Mouse (Mus musculus) MEL (cell line): ENCODE results near the gene Lrrc4b. TPM values are rescaled to one million over a fixed set of nuclear protein-coding genes. Genes with fewer than 3 reads are reported as not detected.

Source experiments
- DNase-seq: peaks from one replicate; pipeline ENCODE4 v3.0.0; 2011; ENCODE audit warnings: low read depth, low spot score
- H3K27ac ChIP-seq: 2 replicates; pipeline ENCODE4 v1.5.1; 2012; ENCODE audit warnings: low read depth, mild to moderate bottlenecking, control low read depth, low read length, moderate library complexity; ENCODE audit not compliant: control insufficient read depth
- H3K27me3 ChIP-seq, 2 experiments: fragments of 150-350 bp in 1 of 2; sonication (generic) in 1 of 2; 2 replicates each; pipeline ENCODE4 v1.6.1; 2012; ENCODE audit warnings: low read length in 2 of 2, mild to moderate bottlenecking in 2 of 2, improper control_type of control experiment in 1 of 2, moderate library complexity in 1 of 2; ENCODE audit not compliant: insufficient read depth in 2 of 2, control insufficient read depth in 1 of 2
- H3K36me3 ChIP-seq, 2 experiments: 2 replicates each; pipeline ENCODE4 v1.6.1; 2012 to 2014; ENCODE audit warnings: low read length in 2 of 2, improper control_type of control experiment in 1 of 2, inconsistent platforms in 1 of 2, mild to moderate bottlenecking in 1 of 2; ENCODE audit not compliant: insufficient read depth in 2 of 2, control insufficient read depth in 1 of 2
- H3K4me1 ChIP-seq, 2 experiments: fragments of 150-350 bp in 1 of 2; sonication (generic) in 1 of 2; 2 replicates each; pipeline ENCODE4 v1.6.1; 2012; ENCODE audit warnings: low read length in 2 of 2, improper control_type of control experiment in 1 of 2, mild to moderate bottlenecking in 1 of 2; ENCODE audit not compliant: insufficient read depth in 2 of 2, control insufficient read depth in 1 of 2
- H3K4me3 ChIP-seq, 2 experiments: fragments of 150-350 bp in 1 of 2; sonication (generic) in 1 of 2; 2 replicates each; pipeline ENCODE4 v1.5.1; 2012; ENCODE audit warnings: low read depth in 2 of 2, low read length in 2 of 2, mild to moderate bottlenecking in 2 of 2, moderate library complexity in 2 of 2, control low read depth in 1 of 2, improper control_type of control experiment in 1 of 2; ENCODE audit not compliant: control insufficient read depth in 1 of 2, insufficient read depth in 1 of 2
- H3K79me2 ChIP-seq: 2 replicates; pipeline ENCODE4 v1.6.1; 2012; ENCODE audit warnings: mild to moderate bottlenecking, low read length, moderate library complexity; ENCODE audit not compliant: control insufficient read depth, poor library complexity, insufficient read depth
- H3K9ac ChIP-seq: 2 replicates; pipeline ENCODE4 v1.6.1; 2012; ENCODE audit warnings: low read depth, mild to moderate bottlenecking, control low read depth, low read length, moderate library complexity; ENCODE audit not compliant: control insufficient read depth, poor library complexity, severe bottlenecking
- H3K9me3 ChIP-seq: fragments of 150-350 bp; sonication (generic); replicated peaks from 2 replicates; pipeline ENCODE4 v1.6.1; 2012; ENCODE audit warnings: mild to moderate bottlenecking, low read length, improper control_type of control experiment, moderate library complexity; ENCODE audit not compliant: insufficient read depth
- BHLHE40 ChIP-seq: IDR thresholded peaks from 2 replicates; pipeline ENCODE4 v1.6.1; 2012; ENCODE audit warnings: low read depth, mild to moderate bottlenecking, inconsistent platforms, low read length, improper control_type of control experiment, borderline replicate concordance
- CHD1 ChIP-seq: IDR thresholded peaks from 2 replicates; pipeline ENCODE4 v1.6.1; 2012; ENCODE audit warnings: low read depth, mild to moderate bottlenecking, inconsistent platforms, low read length, improper control_type of control experiment
- E2F4 ChIP-seq: IDR thresholded peaks from 2 replicates; pipeline ENCODE4 v1.6.1; 2011; ENCODE audit warnings: low read depth, low read length, improper control_type of control experiment, borderline replicate concordance
- ELF1 ChIP-seq: IDR thresholded peaks from 2 replicates; pipeline ENCODE4 v1.6.1; 2014; ENCODE audit warnings: low read depth, mild to moderate bottlenecking, inconsistent platforms, low read length, improper control_type of control experiment, moderate library complexity
- GABPA ChIP-seq: IDR thresholded peaks from 2 replicates; pipeline ENCODE4 v1.6.1; 2012; ENCODE audit warnings: low read depth, mild to moderate bottlenecking, inconsistent platforms, low read length, improper control_type of control experiment, moderate library complexity
- HCFC1 ChIP-seq: IDR thresholded peaks from 2 replicates; pipeline ENCODE4 v1.6.1; 2012; ENCODE audit warnings: low read depth, mild to moderate bottlenecking, inconsistent platforms, low read length, improper control_type of control experiment, moderate library complexity
- JUND ChIP-seq: IDR thresholded peaks from 2 replicates; pipeline ENCODE4 v1.6.1; 2011; ENCODE audit warnings: low read depth, mild to moderate bottlenecking, improper control_type of control experiment, low read length
- MAFK ChIP-seq: IDR thresholded peaks from 2 replicates; pipeline ENCODE4 v1.6.1; 2011; ENCODE audit warnings: low read depth, mild to moderate bottlenecking, low read length, improper control_type of control experiment, borderline replicate concordance
- MAX ChIP-seq: IDR thresholded peaks from 2 replicates; pipeline ENCODE4 v1.6.1; 2011; ENCODE audit warnings: low read length, improper control_type of control experiment
- MXI1 ChIP-seq: IDR thresholded peaks from 2 replicates; pipeline ENCODE4 v1.6.1; 2011; ENCODE audit warnings: mild to moderate bottlenecking, low read depth, low read length, improper control_type of control experiment
- MYC ChIP-seq: IDR thresholded peaks from 2 replicates; pipeline ENCODE4 v1.6.1; 2011; ENCODE audit warnings: low read depth, mild to moderate bottlenecking, low read length, improper control_type of control experiment, moderate library complexity
- NELFE ChIP-seq: IDR thresholded peaks from 2 replicates; pipeline ENCODE4 v1.6.1; 2011; ENCODE audit warnings: low read depth, low read length, improper control_type of control experiment
- POLR2A ChIP-seq, 2 experiments: IDR thresholded peaks; 2 replicates each; pipeline ENCODE4 v1.6.1; 2011 to 2012; ENCODE audit warnings: low read length in 2 of 2, mild to moderate bottlenecking in 2 of 2, control low read depth in 1 of 2, improper control_type of control experiment in 1 of 2, low read depth in 1 of 2, moderate library complexity in 1 of 2; ENCODE audit not compliant: control insufficient read depth in 1 of 2, insufficient read depth in 1 of 2, poor library complexity in 1 of 2
- POLR2AphosphoS5 ChIP-seq: IDR thresholded peaks from 2 replicates; pipeline ENCODE4 v1.6.1; 2012; ENCODE audit warnings: low read depth, borderline replicate concordance, mild to moderate bottlenecking, inconsistent platforms, low read length, moderate library complexity, mixed read lengths
- RAD21 ChIP-seq: IDR thresholded peaks from 2 replicates; pipeline ENCODE4 v1.6.1; 2011; ENCODE audit warnings: mild to moderate bottlenecking, low read depth, low read length, improper control_type of control experiment
- SMC3 ChIP-seq: IDR thresholded peaks from 2 replicates; pipeline ENCODE4 v1.6.1; 2011; ENCODE audit warnings: low read depth, low read length, improper control_type of control experiment
- TBP ChIP-seq: IDR thresholded peaks from 2 replicates; pipeline ENCODE4 v1.8.0; 2011; ENCODE audit warnings: low read depth, low read length, improper control_type of control experiment
- UBTF ChIP-seq: IDR thresholded peaks from 2 replicates; pipeline ENCODE4 v1.6.1; 2012; ENCODE audit warnings: low read depth, mild to moderate bottlenecking, inconsistent platforms, low read length, improper control_type of control experiment, moderate library complexity, borderline replicate concordance; ENCODE audit not compliant: insufficient read depth
- USF1 ChIP-seq: IDR thresholded peaks from 2 replicates; pipeline ENCODE4 v1.6.1; 2014; ENCODE audit warnings: low read depth, mild to moderate bottlenecking, inconsistent platforms, low read length, improper control_type of control experiment, moderate library complexity
- ZC3H11A ChIP-seq: IDR thresholded peaks from 2 replicates; pipeline ENCODE4 v1.6.1; 2012; ENCODE audit warnings: low read depth, mild to moderate bottlenecking, inconsistent platforms, low read length, improper control_type of control experiment
- ZNF384 ChIP-seq: IDR thresholded peaks from 2 replicates; pipeline ENCODE4 v1.6.1; 2012; ENCODE audit warnings: low read depth, mild to moderate bottlenecking, inconsistent platforms, low read length, improper control_type of control experiment
- polyA plus RNA-seq, 2 experiments: library from polyadenylated mRNA; stranded (reverse) in 1 of 2; unstranded in 1 of 2; fragments of >175 nt in 1 of 2; fragments of >200 nt in 1 of 2; gene quantifications; 2 replicates each; pipeline versions ENCODE4 v1.2.1 to v1.2.4; 2012; ENCODE audit warnings: low replicate concordance in 2 of 2, low read depth in 1 of 2; ENCODE audit not compliant: insufficient read length in 2 of 2, insufficient read depth in 1 of 2, missing spikeins in 1 of 2
- total RNA-seq: library from RNA; depleted of rRNA; stranded (reverse); fragments of 300-350 nt; gene quantifications from 2 replicates; pipeline ENCODE4 v1.2.3, GENCODE M21; 2012

The Lrrc4b gene
- total and polyA plus RNA-seq, 3 experiments: 0.58 to 4.4 TPM; not detected in 1

- H3K4me1 ChIP-seq: no peaks in the 10 kb centered on the region
- no peak overlapping the region for H3K27ac ChIP-seq
- H3K9ac ChIP-seq: no peak overlapping the region
- H3K79me2 ChIP-seq: no peaks in the 10 kb centered on the region
- H3K9me3 ChIP-seq: no peaks in the 10 kb centered on the region
- H3K27me3 ChIP-seq: peaks cover 0 to 1% of the 10 kb centered on the region in 2 experiments; a peak in 3 of 4 replicates
- TF ChIP-seq HCFC1: no peak
- no peak for TF ChIP-seq JUND
- no peak for TF ChIP-seq E2F4
- no peak for TF ChIP-seq USF1
- TF ChIP-seq MAFK: no peak
- TF ChIP-seq SMC3: no peak
- H3K4me3 ChIP-seq: no peak overlapping the region
- no peak for DNase-seq
- 0 out of 4 replicates have a peak, but pooled peaks cover 0 to 2% of the 10 kb centered on the region in 2 experiments for H3K36me3 ChIP-seq
These were observed 9.1 kb downstream of the Lrrc4b start for GRCm38 (mm10) chr7:44437933-44438332.

GRCm38 (mm10) chr7:44439696-44440095, 10.9 kb downstream of the Lrrc4b start:
- Histone ChIP-seq H3K4me1 (no peaks in the 10 kb centered on the region), H3K9me3 (no peaks in the 10 kb centered on the region), H3K27me3 (peaks cover 0 to 1% of the 10 kb centered on the region in 2 experiments; a peak in 3 of 4 replicates), H3K27ac (no peak overlapping the region), H3K9ac (no peak overlapping the region), H3K79me2 (no peaks in the 10 kb centered on the region), H3K36me3 (no peaks in the 10 kb centered on the region), H3K4me3 (no peak overlapping the region)
- DNase-seq: no peak
- TF ChIP-seq ZNF384 (no peak), POLR2AphosphoS5 (no peak), JUND (no peak), MXI1 (no peak), MAX (no peak), RAD21 (no peak)

GRCm38 (mm10) chr7:44440479-44440878, 11.7 kb downstream of the Lrrc4b start:
- Histone ChIP-seq H3K4me1 (no peaks in the 10 kb centered on the region), H3K36me3 (no peaks in the 10 kb centered on the region), H3K4me3 (no peak overlapping the region), H3K27ac (no peak overlapping the region), H3K9ac (no peak overlapping the region), H3K79me2 (no peaks in the 10 kb centered on the region), H3K9me3 (no peaks in the 10 kb centered on the region), H3K27me3 (peaks cover 0 to 1% of the 10 kb centered on the region in 2 experiments; a peak in 3 of 4 replicates)
- DNase-seq: no peak
- TF ChIP-seq POLR2A (IDR thresholded peaks at IDR 0.05; ENCODE audit: control insufficient read depth in 1 of 2, insufficient read depth in 1 of 2, low read depth in 1 of 2, low read length in 2 of 2, poor library complexity in 1 of 2) (no peak), UBTF (no peak), GABPA (no peak), JUND (no peak), NELFE (no peak), MYC (no peak), USF1 (no peak), E2F4 (no peak), BHLHE40 (no peak), CHD1 (no peak), MAX (no peak), ELF1 (no peak), ZNF384 (no peak), TBP (no peak), ZC3H11A (no peak)
